Mouse (Mus musculus): ENCODE data around the gene Tpcn2. TPM values are rescaled to one million over a fixed set of nuclear protein-coding genes. Genes with fewer than 3 reads are reported as not detected.

The Tpcn2 gene
- polyA plus RNA-seq, 1 experiment from 2014 or later: 2.3 TPM

DNA sequence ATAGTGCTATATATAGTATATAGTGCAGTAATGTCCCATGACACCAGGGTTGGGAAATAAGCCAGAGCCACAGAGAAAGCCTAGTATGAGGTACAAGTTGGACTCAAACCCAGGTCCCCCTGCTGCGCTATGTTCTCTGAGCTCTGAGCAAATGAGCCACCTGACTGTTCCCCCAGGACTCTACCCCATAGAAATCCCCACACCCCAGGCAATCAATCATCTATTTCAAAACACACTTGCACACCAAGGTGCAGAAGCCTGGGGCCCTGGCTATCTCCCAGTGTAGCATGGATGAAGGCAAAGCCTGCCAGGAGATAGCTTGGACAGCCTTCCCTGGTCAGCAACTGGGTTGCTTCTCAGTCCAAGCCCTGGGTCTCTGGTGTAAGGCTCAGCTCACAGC, 27.7 kb downstream of the Tpcn2 start:
- Histone ChIP-seq H3K27me3 (ENCODE audit: insufficient read depth, low read length) (no peaks in the 10 kb centered on the region), H3K4me1 (ENCODE audit: insufficient read depth) (no peaks in the 10 kb centered on the region), H3K4me2 (ENCODE audit: low read depth, low read length) (no peak overlapping the region), H3K27ac (ENCODE audit: low read depth) (no peak overlapping the region), H3K36me3 (replicated peaks; ENCODE audit: insufficient read depth, low read length) (no peaks in the 10 kb centered on the region), H3K9ac (replicated peaks) (no peak overlapping the region), H3K9me3 (ENCODE audit: low read length) (no peaks in the 10 kb centered on the region), H3K4me3 (ENCODE audit: low read depth, low read length) (no peak overlapping the region)
- DNase-seq (no peak), ATAC-seq (no peak)
- WGBS (ENCODE audit: insufficient replicate concordance): 85% methylated on average over 1 of the region's 1 CpGs
- TF ChIP-seq EP300 (IDR thresholded peaks at IDR 0.05; ENCODE audit: low read depth) (no peak), CTCF (IDR thresholded peaks at IDR 0.05; ENCODE audit: low read depth) (no peak)

DNA sequence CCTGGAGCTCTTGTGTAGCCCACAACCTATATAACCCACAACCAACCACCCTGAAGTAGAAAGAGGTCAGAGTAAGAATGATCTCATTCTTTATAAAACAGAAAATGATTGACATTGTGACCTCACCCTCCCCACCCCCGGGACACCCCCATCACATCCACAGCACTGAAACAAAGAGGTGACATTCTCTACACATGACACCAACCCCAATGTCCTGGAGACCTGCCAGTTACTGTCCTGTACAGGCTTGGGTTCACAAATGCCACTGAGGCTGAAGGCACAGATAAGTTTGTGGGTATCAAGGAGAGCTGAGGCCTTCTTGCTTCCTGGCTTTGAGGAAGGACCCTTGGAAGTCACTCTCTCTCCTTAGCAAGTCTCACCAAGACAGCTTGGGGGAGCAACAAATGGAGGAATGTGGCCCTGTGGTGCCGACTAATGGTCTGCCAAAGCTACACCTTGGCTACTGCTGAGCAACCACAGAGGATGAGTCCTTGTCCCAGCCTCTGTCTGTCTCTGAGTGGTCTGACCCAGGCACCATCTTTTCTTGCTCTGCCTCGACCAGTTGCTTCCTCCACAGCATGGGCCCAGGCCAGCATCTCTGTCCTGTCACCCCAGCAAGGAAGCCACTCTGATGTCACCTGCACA, 29.7 kb downstream of the Tpcn2 start:
- Histone ChIP-seq H3K4me3 (ENCODE audit: low read depth, low read length) (no peak overlapping the region), H3K4me2 (ENCODE audit: low read depth, low read length) (no peak overlapping the region), H3K4me1 (ENCODE audit: insufficient read depth) (no peaks in the 10 kb centered on the region), H3K9ac (replicated peaks) (no peak overlapping the region), H3K27me3 (ENCODE audit: insufficient read depth, low read length) (no peaks in the 10 kb centered on the region), H3K36me3 (replicated peaks; ENCODE audit: insufficient read depth, low read length) (no peaks in the 10 kb centered on the region), H3K9me3 (ENCODE audit: low read length) (no peaks in the 10 kb centered on the region), H3K27ac (ENCODE audit: low read depth) (no peak overlapping the region)
- TF ChIP-seq EP300 (IDR thresholded peaks at IDR 0.05; ENCODE audit: low read depth) (no peak), CTCF (IDR thresholded peaks at IDR 0.05; ENCODE audit: low read depth) (no peak)
- DNase-seq: no peak
- WGBS (ENCODE audit: insufficient replicate concordance): 48% methylated on average over 3 of the region's 3 CpGs
- no peak for ATAC-seq

DNA sequence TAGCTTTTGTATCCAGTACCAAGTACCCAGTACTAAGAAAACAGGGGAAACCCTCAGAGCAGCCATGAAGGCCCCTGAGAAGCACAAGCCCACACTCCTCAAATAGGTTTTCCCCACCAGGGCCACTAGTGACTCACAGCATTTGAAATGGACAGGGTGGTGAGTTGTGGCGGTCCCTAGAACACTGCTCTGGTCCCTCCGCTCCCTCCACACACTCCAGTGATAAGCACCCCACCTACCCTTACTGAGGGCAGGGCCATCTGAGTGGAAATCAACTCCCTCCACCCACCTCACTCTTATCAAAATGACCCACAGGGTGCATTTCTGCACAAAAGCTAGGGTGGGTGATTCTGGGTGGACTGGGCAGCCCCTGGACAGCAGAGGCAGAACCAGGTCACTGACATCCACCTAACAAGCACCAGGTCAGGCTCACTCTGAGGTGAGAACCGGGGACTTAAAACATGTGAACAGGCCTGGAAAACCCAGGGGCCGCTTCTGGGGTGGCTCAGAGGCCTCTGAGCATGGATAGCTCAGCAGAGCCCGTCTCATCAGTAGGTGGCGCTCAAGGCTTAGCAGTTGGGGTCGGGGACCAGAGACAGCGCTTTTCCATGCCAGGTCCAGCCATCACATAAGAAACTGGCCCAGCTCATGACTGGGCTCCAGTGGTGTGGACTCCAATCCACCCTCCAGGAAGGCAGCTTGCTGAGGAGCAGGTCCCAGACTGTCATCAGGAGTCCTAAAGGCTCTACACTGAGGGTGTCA, 30.9 kb downstream of the Tpcn2 start:
- Histone ChIP-seq H3K4me1 (ENCODE audit: insufficient read depth) (no peaks in the 10 kb centered on the region), H3K27me3 (ENCODE audit: insufficient read depth, low read length) (no peaks in the 10 kb centered on the region), H3K4me3 (ENCODE audit: low read depth, low read length) (no peak overlapping the region), H3K27ac (ENCODE audit: low read depth) (no peak overlapping the region), H3K36me3 (replicated peaks; ENCODE audit: insufficient read depth, low read length) (no peaks in the 10 kb centered on the region), H3K4me2 (ENCODE audit: low read depth, low read length) (no peak overlapping the region), H3K9ac (replicated peaks) (no peak overlapping the region), H3K9me3 (ENCODE audit: low read length) (no peaks in the 10 kb centered on the region)
- DNase-seq: peak; percentile 86
- TF ChIP-seq CTCF (IDR thresholded peaks at IDR 0.05; ENCODE audit: low read depth) (peak; percentile 89), EP300 (IDR thresholded peaks at IDR 0.05; ENCODE audit: low read depth) (no peak)
- 19% methylated on average over 8 of the region's 8 CpGs for WGBS (ENCODE audit: insufficient replicate concordance)
- peak; percentile 80; the same call in 1 of the 2 replicates for ATAC-seq

DNA sequence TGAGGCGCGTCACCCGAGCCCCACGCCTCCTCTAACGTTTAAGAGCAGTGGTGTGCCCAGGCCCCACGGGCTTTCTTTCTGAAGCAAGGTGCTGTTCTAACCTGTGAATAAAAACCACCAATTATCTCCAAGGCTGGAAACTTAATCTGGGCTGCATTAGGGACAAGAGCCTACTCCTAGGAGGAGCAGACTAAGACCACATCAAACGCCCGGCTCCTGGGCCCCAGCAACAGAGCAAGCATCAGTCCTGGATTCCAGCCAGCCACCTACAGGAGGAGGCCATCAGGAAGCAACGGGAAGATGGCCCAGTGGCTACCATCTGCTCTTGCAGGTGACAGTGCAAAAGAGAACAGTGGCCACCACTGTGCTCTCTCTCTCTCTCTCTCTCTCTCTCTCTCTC, 33.6 kb downstream of the Tpcn2 start:
- no peaks in the 10 kb centered on the region for H3K36me3 ChIP-seq (replicated peaks; ENCODE audit: insufficient read depth, low read length)
- 77% methylated on average over 9 of the region's 9 CpGs for WGBS (ENCODE audit: insufficient replicate concordance)
- no peak overlapping the region for H3K9ac ChIP-seq (replicated peaks)
- TF ChIP-seq EP300 (IDR thresholded peaks at IDR 0.05; ENCODE audit: low read depth) (no peak), CTCF (IDR thresholded peaks at IDR 0.05; ENCODE audit: low read depth) (no peak)
- no peaks in the 10 kb centered on the region for H3K27me3 ChIP-seq (ENCODE audit: insufficient read depth, low read length)
- ATAC-seq: no peak
- no peaks in the 10 kb centered on the region for H3K9me3 ChIP-seq (ENCODE audit: low read length)
- H3K4me3 ChIP-seq (ENCODE audit: low read depth, low read length): no peak overlapping the region
- H3K4me2 ChIP-seq (ENCODE audit: low read depth, low read length): no peak overlapping the region
- DNase-seq: no peak
- H3K27ac ChIP-seq (ENCODE audit: low read depth): no peak overlapping the region
- no peaks in the 10 kb centered on the region for H3K4me1 ChIP-seq (ENCODE audit: insufficient read depth)

DNA sequence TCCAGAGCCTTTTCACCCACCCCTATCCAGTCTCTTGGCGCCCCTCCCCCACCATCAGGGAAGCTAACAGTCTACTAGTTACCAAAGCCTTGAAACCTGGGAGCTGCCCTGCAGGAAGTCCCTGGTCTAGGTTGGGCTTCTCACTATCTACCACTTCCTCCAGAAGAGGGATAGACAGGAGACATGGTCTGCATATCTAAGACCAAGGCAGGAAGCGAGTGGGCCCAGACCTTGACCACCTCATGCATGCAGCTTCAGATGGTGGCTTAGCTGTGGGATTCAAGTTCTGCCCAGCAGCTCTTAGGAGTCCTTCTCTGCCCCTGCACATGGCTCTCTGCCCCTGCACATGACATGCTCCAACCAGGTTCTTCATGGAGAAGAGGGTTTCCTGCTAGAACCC, 34.9 kb downstream of the Tpcn2 start:
- Histone ChIP-seq H3K4me3 (ENCODE audit: low read depth, low read length) (no peak overlapping the region), H3K27me3 (ENCODE audit: insufficient read depth, low read length) (no peaks in the 10 kb centered on the region), H3K36me3 (replicated peaks; ENCODE audit: insufficient read depth, low read length) (no peaks in the 10 kb centered on the region), H3K27ac (ENCODE audit: low read depth) (no peak overlapping the region), H3K9me3 (ENCODE audit: low read length) (no peaks in the 10 kb centered on the region), H3K9ac (replicated peaks) (no peak overlapping the region), H3K4me2 (ENCODE audit: low read depth, low read length) (no peak overlapping the region), H3K4me1 (ENCODE audit: insufficient read depth) (no peaks in the 10 kb centered on the region)
- DNase-seq: no peak
- TF ChIP-seq CTCF (IDR thresholded peaks at IDR 0.05; ENCODE audit: low read depth) (no peak), EP300 (IDR thresholded peaks at IDR 0.05; ENCODE audit: low read depth) (no peak)
- WGBS (ENCODE audit: insufficient replicate concordance): 51% methylated on average over 2 of the region's 2 CpGs
- ATAC-seq: no peak

DNA sequence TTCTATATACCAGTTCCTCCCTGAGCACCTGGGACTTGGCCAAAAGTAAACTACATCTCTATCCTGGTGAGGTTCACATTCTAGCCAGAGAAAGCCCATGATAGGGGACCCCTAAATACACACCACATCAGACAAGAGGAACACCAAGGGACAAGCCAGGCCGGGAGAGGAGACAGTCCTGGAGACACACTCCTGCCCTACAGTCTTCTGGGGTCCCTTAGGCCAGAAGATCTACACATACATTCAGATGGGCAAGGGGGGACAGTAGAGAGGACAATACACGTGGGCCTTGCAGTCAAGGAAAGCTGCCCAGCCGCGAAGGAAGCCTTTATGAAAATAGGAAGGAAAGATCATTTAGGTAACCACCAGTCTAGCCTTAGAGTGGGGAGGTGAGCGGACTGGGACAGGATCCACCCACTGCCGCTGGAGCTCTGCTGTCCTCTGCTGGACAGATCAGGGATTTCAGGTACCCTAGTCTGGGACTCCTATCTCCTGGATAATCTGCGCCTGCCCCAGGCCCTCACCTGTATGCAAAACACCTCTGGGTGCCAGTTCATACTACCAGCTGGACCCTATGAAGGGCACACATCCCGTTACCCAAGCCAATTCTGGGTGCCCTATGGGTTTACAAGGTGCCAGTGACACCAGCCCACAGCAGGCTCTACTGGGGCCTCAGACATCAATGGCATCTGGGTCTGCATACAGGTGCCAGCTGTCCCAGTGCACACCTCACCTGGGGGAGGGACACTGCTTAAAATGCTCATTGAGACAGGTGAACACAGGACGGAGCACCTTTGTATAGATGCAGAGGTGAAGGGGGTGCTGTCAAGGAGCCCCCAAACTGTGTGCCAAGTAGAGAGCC, 40.7 kb downstream of the Tpcn2 start:
- Histone ChIP-seq H3K27ac (ENCODE audit: low read depth) (no peak overlapping the region), H3K36me3 (replicated peaks; ENCODE audit: insufficient read depth, low read length) (no peaks in the 10 kb centered on the region), H3K4me3 (ENCODE audit: low read depth, low read length) (no peak overlapping the region), H3K9ac (replicated peaks) (no peak overlapping the region), H3K9me3 (ENCODE audit: low read length) (no peaks in the 10 kb centered on the region), H3K27me3 (ENCODE audit: insufficient read depth, low read length) (no peaks in the 10 kb centered on the region), H3K4me2 (ENCODE audit: low read depth, low read length) (no peak overlapping the region), H3K4me1 (ENCODE audit: insufficient read depth) (no peaks in the 10 kb centered on the region)
- DNase-seq: peak; percentile 83
- ATAC-seq: peak; percentile 74
- WGBS (ENCODE audit: insufficient replicate concordance): 12% methylated on average over 9 of the region's 9 CpGs
- TF ChIP-seq EP300 (IDR thresholded peaks at IDR 0.05; ENCODE audit: low read depth): no peak
- peak; percentile 97 for TF ChIP-seq CTCF (IDR thresholded peaks at IDR 0.05; ENCODE audit: low read depth)

Measured in liver, postnatal 0 days (tissue).